Mouse (Mus musculus): ENCODE results near the gene Kcna3. TPM values are rescaled to one million over a fixed set of nuclear protein-coding genes. Genes with fewer than 3 reads are reported as not detected.
A peak's percentile ranks its signal among the peaks of the same experiment; 100 is the strongest.

The Kcna3 gene
- total RNA-seq (2021): 10 to 100 TPM; 32.9 to 38.9 TPM
- long read RNA-seq, experiment 1, partial matches to known transcripts: 0 of 4 reads
- long read RNA-seq, experiment 1, other reads (novel, unspliced or antisense): 0 of 4 reads
- long read RNA-seq, experiment 2, partial matches to known transcripts: 0 of 4 reads
- long read RNA-seq, experiment 2, other reads (novel, unspliced or antisense): 0 of 4 reads

GRCm38 (mm10) chr3:107035521-107036457 lies at the start of gene Kcna3:
TSS of gene Kcna3 (plus strand) at chr3:107036169.
- DNase-seq (ENCODE audit: low spot score in 2 of 2): peak; percentile 52 to 65

GRCm38 (mm10) chr3:106991334-106991733 lies 44.6 kb upstream of the Kcna3 start:
- DNase-seq (ENCODE audit: low spot score in 2 of 2): no peak

GRCm38 (mm10) chr3:106995347-106995746 lies 40.6 kb upstream of the Kcna3 start:
- DNase-seq (ENCODE audit: low spot score in 2 of 2): no peak

GRCm38 (mm10) chr3:106996186-106996585 lies 39.8 kb upstream of the Kcna3 start:
- DNase-seq (ENCODE audit: low spot score in 2 of 2): no peak

GRCm38 (mm10) chr3:106998370-106998769 lies 37.6 kb upstream of the Kcna3 start:
- no peak for DNase-seq (ENCODE audit: low spot score in 2 of 2)

- no peak for DNase-seq (ENCODE audit: low spot score in 2 of 2)
Observed at GRCm38 (mm10) chr3:107000165-107000564, 35.8 kb upstream of the Kcna3 start.

GRCm38 (mm10) chr3:107002249-107003123 lies 33.5 kb upstream of the Kcna3 start:
- no peak for DNase-seq (ENCODE audit: low spot score in 2 of 2)

- DNase-seq (ENCODE audit: low spot score in 2 of 2): peak; percentile 15 to 26
Observed at GRCm38 (mm10) chr3:107009329-107010076, 26.5 kb upstream of the Kcna3 start.

GRCm38 (mm10) chr3:107018286-107018685 lies 17.7 kb upstream of the Kcna3 start:
- no peak for DNase-seq (ENCODE audit: low spot score in 2 of 2)

GRCm38 (mm10) chr3:107031547-107031946 lies 4.4 kb upstream of the Kcna3 start:
- no peak for DNase-seq (ENCODE audit: low spot score in 2 of 2)

- DNase-seq (ENCODE audit: low spot score in 2 of 2): no peak
Observed at GRCm38 (mm10) chr3:107034776-107035175, 1.2 kb upstream of the Kcna3 start.

- DNase-seq (ENCODE audit: low spot score in 2 of 2): peak in 1 of 2 experiments; percentile 15
Observed at GRCm38 (mm10) chr3:107036458-107037039, 580 bp downstream of the Kcna3 start.

GRCm38 (mm10) chr3:107037105-107037504 lies 1.1 kb downstream of the Kcna3 start:
- DNase-seq (ENCODE audit: low spot score in 2 of 2): peak in 1 of 2 experiments; percentile 42

GRCm38 (mm10) chr3:107037536-107038155 lies 1.7 kb downstream of the Kcna3 start:
- DNase-seq (ENCODE audit: low spot score in 2 of 2): peak in 1 of 2 experiments; percentile 17

- no peak for DNase-seq (ENCODE audit: low spot score in 2 of 2)
Observed at GRCm38 (mm10) chr3:107038156-107038536, 2.2 kb downstream of the Kcna3 start.

GRCm38 (mm10) chr3:107038661-107039223 lies 2.8 kb downstream of the Kcna3 start:
- DNase-seq (ENCODE audit: low spot score in 2 of 2): peak; percentile 30 to 72

- DNase-seq (ENCODE audit: low spot score in 2 of 2): no peak
Observed at GRCm38 (mm10) chr3:107039306-107039705, 3.3 kb downstream of the Kcna3 start.

GRCm38 (mm10) chr3:107040408-107040807 lies 4.4 kb downstream of the Kcna3 start:
- no peak for DNase-seq (ENCODE audit: low spot score in 2 of 2)

GRCm38 (mm10) chr3:107041718-107042117 lies 5.7 kb downstream of the Kcna3 start:
- DNase-seq (ENCODE audit: low spot score in 2 of 2): no peak

Data from left cerebral cortex, adult 18-20 months (tissue).